Mouse (Mus musculus): Measurements from ENCODE around the gene Zfp287. TPM values are rescaled to one million over a fixed set of nuclear protein-coding genes. Genes with fewer than 3 reads are reported as not detected.
"Not testable (repeated sequence)": the region's sequence is repeated elsewhere in the genome, so short reads cannot be mapped to it uniquely, and the experiment has no call there.

Zfp287 gene
- polyA plus RNA-seq, 1 experiment from 2014 or later = 2.5 TPM

DNA sequence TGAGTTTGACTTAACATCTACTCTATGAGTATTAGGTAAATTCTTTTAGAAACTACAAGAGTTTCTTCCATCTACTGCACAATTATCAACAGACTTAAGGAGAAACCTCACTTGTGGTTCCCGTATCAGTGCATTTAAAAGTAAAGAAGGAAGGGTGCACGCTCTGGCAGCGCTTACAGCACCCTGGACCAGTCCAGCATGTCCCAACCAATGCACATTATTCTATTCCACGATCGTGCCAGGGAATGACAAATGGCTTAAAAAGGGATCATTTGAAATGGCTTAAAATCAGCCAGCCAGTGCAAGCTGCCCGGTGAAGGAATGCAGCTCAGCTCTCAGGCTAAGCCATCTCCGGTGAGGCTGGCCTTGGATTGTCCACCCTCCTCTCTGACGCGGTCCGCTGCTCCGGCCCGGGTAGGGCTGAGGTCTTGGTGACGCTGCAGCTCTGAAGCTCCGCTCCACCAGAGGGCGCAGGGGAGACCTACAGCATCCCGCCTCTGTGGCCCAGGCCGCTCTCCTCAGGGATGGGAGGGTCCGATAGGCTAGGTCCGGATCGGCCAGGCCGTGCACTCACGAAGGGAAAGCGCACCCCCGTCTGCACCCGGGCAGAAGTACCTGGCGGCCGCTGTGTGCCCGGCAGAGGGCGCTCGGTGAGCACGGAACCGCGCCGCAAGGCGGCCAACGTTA is 24.9 kb upstream of the Zfp287 start:
- Histone ChIP-seq H3K9ac (ENCODE audit: low read length) (no peak overlapping the region), H3K9me3 (ENCODE audit: control insufficient read depth, low read length) (no peaks in the 10 kb centered on the region), H3K4me2 (replicated peaks; ENCODE audit: low read depth) (peak overlapping the region; percentile 54), H3K36me3 (ENCODE audit: control insufficient read depth, insufficient read depth, low read length) (no peaks in the 10 kb centered on the region), H3K27ac (replicated peaks) (no peak overlapping the region), H3K4me1 (replicated peaks; ENCODE audit: control insufficient read depth, insufficient read depth) (no peaks in the 10 kb centered on the region), H3K27me3 (ENCODE audit: control insufficient read depth, insufficient read depth, low read length) (no peaks in the 10 kb centered on the region), H3K4me3 (ENCODE audit: low read depth, low read length) (peak overlapping the region; percentile 13; the same call in 1 of the 2 replicates)
- peak; percentile 97 for TF ChIP-seq CTCF (IDR thresholded peaks at IDR 0.05; ENCODE audit: low read depth)
- no peak for TF ChIP-seq EP300 (optimal IDR thresholded peaks at IDR 0.05)
- WGBS = 4% methylated on average over 36 of the region's 36 CpGs
- peak; percentile 97 for DNase-seq (ENCODE audit: low spot score)
- ATAC-seq (ENCODE audit: low FRiP score, low TSS enrichment) = peak; percentile 100

DNA sequence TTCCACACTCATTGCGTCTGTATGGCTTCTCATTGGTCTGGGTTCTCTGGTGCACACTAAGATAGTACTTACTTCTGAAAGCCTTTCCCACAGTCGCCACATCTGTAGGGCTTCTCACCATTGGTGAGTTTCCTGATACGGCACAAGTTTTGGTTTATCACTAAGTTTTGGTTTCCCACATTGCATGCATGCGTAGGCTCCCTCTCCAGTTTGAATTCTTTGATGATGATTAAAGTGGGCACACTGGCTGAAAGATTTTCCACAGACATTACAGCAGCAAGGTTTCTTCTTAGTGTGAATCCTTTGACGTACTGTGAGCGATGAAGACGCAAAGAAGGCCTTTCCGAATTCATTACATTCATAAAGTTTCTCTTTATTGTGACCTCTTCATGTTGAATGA is 21.1 kb upstream of the Zfp287 start, which contains the start of gene Gm10428:
Gene Gm10428, plus strand, starts transcription at position 321 of the 400 bp plus-strand sequence.
- no peaks in the 10 kb centered on the region for H3K4me1 ChIP-seq (replicated peaks; ENCODE audit: control insufficient read depth, insufficient read depth)
- no peaks in the 10 kb centered on the region for H3K27me3 ChIP-seq (ENCODE audit: control insufficient read depth, insufficient read depth, low read length)
- 87% methylated on average over 8 of the region's 8 CpGs for WGBS
- TF ChIP-seq EP300 (optimal IDR thresholded peaks at IDR 0.05) = no peak
- TF ChIP-seq CTCF (IDR thresholded peaks at IDR 0.05; ENCODE audit: low read depth) = no peak
- no peak within 1 kb of the TSS for H3K4me2 ChIP-seq (replicated peaks; ENCODE audit: low read depth)
- H3K4me3 ChIP-seq (ENCODE audit: low read depth, low read length) = no peak within 1 kb of the TSS
- no peak within 1 kb of the TSS for H3K9ac ChIP-seq (ENCODE audit: low read length)
- no peaks in the 10 kb centered on the region for H3K9me3 ChIP-seq (ENCODE audit: control insufficient read depth, low read length)
- ATAC-seq (ENCODE audit: low FRiP score, low TSS enrichment) (no peak), DNase-seq (ENCODE audit: low spot score) (no peak)
- H3K27ac ChIP-seq (replicated peaks) = no peak within 1 kb of the TSS
- H3K36me3 ChIP-seq (ENCODE audit: control insufficient read depth, insufficient read depth, low read length) = no peaks in the 10 kb centered on the region

- no peak for ATAC-seq (ENCODE audit: low FRiP score, low TSS enrichment)
- TF ChIP-seq CTCF (IDR thresholded peaks at IDR 0.05; ENCODE audit: low read depth) = no peak
- no peak for TF ChIP-seq EP300 (optimal IDR thresholded peaks at IDR 0.05)
- no peaks in the 10 kb centered on the region for H3K27me3 ChIP-seq (ENCODE audit: control insufficient read depth, insufficient read depth, low read length)
- H3K36me3 ChIP-seq (ENCODE audit: control insufficient read depth, insufficient read depth, low read length) = no peaks in the 10 kb centered on the region
- no peak overlapping the region for H3K4me2 ChIP-seq (replicated peaks; ENCODE audit: low read depth)
- no peaks in the 10 kb centered on the region for H3K4me1 ChIP-seq (replicated peaks; ENCODE audit: control insufficient read depth, insufficient read depth)
- H3K27ac ChIP-seq (replicated peaks) = no peak overlapping the region
- DNase-seq (ENCODE audit: low spot score) = no peak
- 54% methylated on average over 11 of the region's 11 CpGs for WGBS
- H3K9me3 ChIP-seq (ENCODE audit: control insufficient read depth, low read length) = no peaks in the 10 kb centered on the region
- H3K4me3 ChIP-seq (ENCODE audit: low read depth, low read length) = no peak overlapping the region
- no peak overlapping the region for H3K9ac ChIP-seq (ENCODE audit: low read length)
Observed at GRCm38 (mm10) chr11:62752191-62752590, 20.5 kb upstream of the Zfp287 start.

- not testable (repeated sequence) for H3K4me3 ChIP-seq (ENCODE audit: low read depth, low read length); H3K4me2 ChIP-seq (replicated peaks; ENCODE audit: low read depth); H3K27me3 ChIP-seq (ENCODE audit: control insufficient read depth, insufficient read depth, low read length); DNase-seq (ENCODE audit: low spot score); H3K36me3 ChIP-seq (ENCODE audit: control insufficient read depth, insufficient read depth, low read length); H3K27ac ChIP-seq (replicated peaks); ATAC-seq (ENCODE audit: low FRiP score, low TSS enrichment); H3K4me1 ChIP-seq (replicated peaks; ENCODE audit: control insufficient read depth, insufficient read depth); H3K9me3 ChIP-seq (ENCODE audit: control insufficient read depth, low read length); H3K9ac ChIP-seq (ENCODE audit: low read length)
- WGBS = 82% methylated on average over 13 of the region's 13 CpGs
Observed at GRCm38 (mm10) chr11:62749445-62749844, 17.7 kb upstream of the Zfp287 start.

DNA sequence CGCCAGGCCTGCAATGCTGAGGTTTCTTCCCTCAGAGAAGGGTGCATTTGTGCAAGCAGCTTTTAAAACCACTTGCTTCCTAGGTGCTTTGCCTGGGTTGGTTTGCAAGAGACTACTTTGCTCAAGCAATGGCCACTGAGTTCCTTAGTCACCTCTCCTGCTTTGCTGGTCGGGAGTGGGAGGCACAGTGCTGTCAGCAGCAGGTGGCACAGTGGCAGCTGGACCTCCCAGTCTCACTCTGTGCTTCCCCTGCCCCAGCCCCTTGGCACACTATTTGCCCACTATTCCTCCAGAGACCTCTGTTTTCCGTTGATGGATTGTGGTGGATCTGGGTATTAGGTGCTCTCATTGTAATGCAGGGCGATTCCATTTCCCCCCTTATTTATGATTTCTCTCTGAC is 16.4 kb upstream of the Zfp287 start:
- 89% methylated on average over 4 of the region's 4 CpGs for WGBS
- Histone ChIP-seq H3K27ac (replicated peaks) (no peak overlapping the region), H3K9ac (ENCODE audit: low read length) (no peak overlapping the region), H3K27me3 (ENCODE audit: control insufficient read depth, insufficient read depth, low read length) (no peaks in the 10 kb centered on the region), H3K9me3 (ENCODE audit: control insufficient read depth, low read length) (no peaks in the 10 kb centered on the region), H3K36me3 (ENCODE audit: control insufficient read depth, insufficient read depth, low read length) (no peaks in the 10 kb centered on the region), H3K4me3 (ENCODE audit: low read depth, low read length) (no peak overlapping the region), H3K4me1 (replicated peaks; ENCODE audit: control insufficient read depth, insufficient read depth) (no peaks in the 10 kb centered on the region), H3K4me2 (replicated peaks; ENCODE audit: low read depth) (no peak overlapping the region)
- ATAC-seq (ENCODE audit: low FRiP score, low TSS enrichment) (no peak), DNase-seq (ENCODE audit: low spot score) (no peak)
- TF ChIP-seq EP300 (optimal IDR thresholded peaks at IDR 0.05) (no peak), CTCF (IDR thresholded peaks at IDR 0.05; ENCODE audit: low read depth) (no peak)

- no peak overlapping the region for H3K27ac ChIP-seq (replicated peaks)
- ATAC-seq (ENCODE audit: low FRiP score, low TSS enrichment) = no peak
- 55% methylated on average over 9 of the region's 9 CpGs for WGBS
Observed at GRCm38 (mm10) chr11:62747227-62747626, 15.5 kb upstream of the Zfp287 start.

More at GRCm38 (mm10) chr11:62747227-62747626, 15.5 kb upstream of the Zfp287 start:
- TF ChIP-seq CTCF (IDR thresholded peaks at IDR 0.05; ENCODE audit: low read depth) (no peak), EP300 (optimal IDR thresholded peaks at IDR 0.05) (no peak)
- no peak overlapping the region for H3K4me3 ChIP-seq (ENCODE audit: low read depth, low read length)
- no peak overlapping the region for H3K9ac ChIP-seq (ENCODE audit: low read length)
- H3K27me3 ChIP-seq (ENCODE audit: control insufficient read depth, insufficient read depth, low read length) = no peaks in the 10 kb centered on the region
- no peak for DNase-seq (ENCODE audit: low spot score)
- H3K9me3 ChIP-seq (ENCODE audit: control insufficient read depth, low read length) = no peaks in the 10 kb centered on the region
- no peak overlapping the region for H3K4me2 ChIP-seq (replicated peaks; ENCODE audit: low read depth)
- H3K36me3 ChIP-seq (ENCODE audit: control insufficient read depth, insufficient read depth, low read length) = no peaks in the 10 kb centered on the region
- H3K4me1 ChIP-seq (replicated peaks; ENCODE audit: control insufficient read depth, insufficient read depth) = no peaks in the 10 kb centered on the region

Measured in stomach, postnatal 0 days (tissue).